Mouse (Mus musculus) intestine, embryonic 16.5 days (tissue): ENCODE measurements at regions not wholly inside any gene's neighbourhood (a gene's known extent, or its start where the extent isn't known, plus 50 kb on each side); places are given as distances from the start of the nearest gene placed in this dataset.
A peak's percentile ranks its signal among the peaks of the same experiment; 100 is the strongest.
"Not testable (repeated sequence)": the region's sequence is repeated elsewhere in the genome, so short reads cannot be mapped to it uniquely, and the experiment has no call there.

Experiments used
- ATAC-seq: fragments of 200-750 bp; cut with Nextera tagmentation; 2 replicates; pipeline ENCODE4 v1.8.0; 2017; ENCODE audit warnings: moderate TSS enrichment, moderate library complexity
- H3K27ac ChIP-seq: fragments of 300-500 bp; sonication (generic); 2 replicates; pipeline ENCODE4 v1.5.1; 2014; ENCODE audit warnings: mild to moderate bottlenecking, low read length
- H3K27me3 ChIP-seq: fragments of 300-500 bp; sonication (generic); replicated peaks from 2 replicates; pipeline ENCODE4 v1.6.1; 2014; ENCODE audit warnings: low read length, control low read depth, mixed read lengths; ENCODE audit not compliant: control insufficient read depth, insufficient read depth
- H3K36me3 ChIP-seq: fragments of 300-500 bp; sonication (generic); 2 replicates; pipeline ENCODE4 v1.6.1; 2014; ENCODE audit warnings: low read length, control low read depth; ENCODE audit not compliant: control insufficient read depth, insufficient read depth
- H3K4me1 ChIP-seq: fragments of 300-500 bp; sonication (generic); 2 replicates; pipeline ENCODE4 v1.6.1; 2014; ENCODE audit warnings: low read length, control low read depth, mixed read lengths; ENCODE audit not compliant: control insufficient read depth, insufficient read depth
- H3K4me2 ChIP-seq: fragments of 300-500 bp; sonication (generic); 2 replicates; pipeline ENCODE4 v1.6.1; 2014; ENCODE audit warnings: low read depth, low read length, control low read depth
- H3K4me3 ChIP-seq: fragments of 300-500 bp; sonication (generic); 2 replicates; pipeline ENCODE4 v1.5.1; 2014; ENCODE audit warnings: mild to moderate bottlenecking, low read length
- H3K9ac ChIP-seq: fragments of 300-500 bp; sonication (generic); 2 replicates; pipeline ENCODE4 v1.6.1; 2014; ENCODE audit warnings: low read depth, low read length
- H3K9me3 ChIP-seq: fragments of 300-500 bp; sonication (generic); 2 replicates; pipeline ENCODE4 v1.6.1; 2016; ENCODE audit warnings: low read length, control low read depth; ENCODE audit not compliant: control insufficient read depth
- WGBS: fragments of 180-500 bp; shearing (Covaris S2); extraction: QIAGEN DNeasy Blood & Tissue Kit; methylation state at CpG from one replicate; pipeline ENCODE4 v1.1.7; 2014; 5-methylcytosine and 5-hydroxymethylcytosine counted together

DNA sequence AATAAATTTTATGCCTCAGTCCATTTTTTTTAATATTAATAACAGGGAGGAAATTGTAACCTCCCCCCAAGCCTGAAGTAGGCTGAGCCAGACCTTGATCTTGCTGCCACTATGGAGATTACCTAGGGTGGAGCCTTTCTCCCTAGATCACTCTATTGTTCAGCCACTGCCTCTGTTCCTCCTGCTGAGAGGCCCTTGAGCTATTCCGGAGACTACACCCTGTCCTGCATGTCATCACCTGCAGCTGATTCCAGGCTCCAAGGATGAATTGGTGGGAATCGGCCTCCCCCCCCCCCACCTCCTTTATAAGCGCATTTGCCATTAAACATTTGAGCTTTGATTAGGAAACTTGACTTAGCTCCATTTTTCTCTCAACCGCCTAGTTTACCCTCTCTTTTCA, 68.3 kb upstream of the Dnajc1 start:
- no peaks in the 10 kb centered on the region for H3K27me3 ChIP-seq
- H3K36me3 ChIP-seq, result no peaks in the 10 kb centered on the region
- H3K9me3 ChIP-seq, result no peaks in the 10 kb centered on the region
- WGBS, result 96% methylated on average over 4 of the region's 4 CpGs
- no peaks in the 10 kb centered on the region for H3K4me1 ChIP-seq
- H3K4me3 ChIP-seq, result no peak overlapping the region
- H3K9ac ChIP-seq, result no peak overlapping the region
- no peak overlapping the region for H3K27ac ChIP-seq
- ATAC-seq, result no peak
- H3K4me2 ChIP-seq, result no peak overlapping the region

DNA sequence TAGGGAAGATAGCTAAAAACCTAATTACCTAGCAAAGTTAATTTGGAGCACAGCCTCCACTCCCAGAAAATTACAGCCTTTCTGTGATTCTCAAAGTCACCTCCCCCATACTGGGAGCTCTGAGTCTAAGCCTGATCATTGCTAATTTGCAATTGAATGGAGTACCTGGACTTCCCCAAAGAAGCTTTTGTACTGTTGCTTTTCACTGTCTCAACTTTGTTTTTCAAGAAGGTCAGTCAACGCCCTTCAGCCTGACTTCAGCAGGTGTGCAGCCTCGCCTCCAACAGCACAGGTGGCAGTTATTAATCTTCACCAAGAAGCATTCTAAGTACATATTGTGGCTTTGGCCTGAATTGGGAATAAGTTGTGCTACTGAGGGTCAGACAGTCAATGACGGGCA, 67.7 kb upstream of the Dnajc1 start:
- H3K9me3 ChIP-seq, H3K27ac ChIP-seq, H3K9ac ChIP-seq, H3K4me1 ChIP-seq, H3K4me3 ChIP-seq, H3K27me3 ChIP-seq, H3K36me3 ChIP-seq, H3K4me2 ChIP-seq, ATAC-seq: not testable (repeated sequence)
- 95% methylated on average over 3 of the region's 3 CpGs for WGBS

DNA sequence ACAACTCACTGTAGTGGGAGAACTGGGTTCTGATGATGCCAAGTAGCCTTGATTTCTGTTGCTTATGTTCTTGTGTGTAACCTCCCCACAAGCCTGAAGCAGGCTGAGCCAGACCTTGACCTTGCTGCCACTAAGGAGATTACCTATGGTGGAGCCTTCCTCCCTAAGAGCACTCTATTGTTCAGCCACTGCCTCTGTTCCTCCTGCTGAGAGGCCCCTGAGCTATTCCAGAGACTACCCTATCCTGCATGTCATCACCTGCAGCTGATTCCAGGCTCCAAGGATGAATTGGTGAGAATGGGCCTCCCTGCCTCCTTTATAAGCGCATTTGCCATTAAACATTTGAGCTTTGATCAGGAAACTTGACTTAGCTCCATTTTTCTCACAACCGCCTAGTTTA, 60.8 kb upstream of the Dnajc1 start:
- H3K4me1 ChIP-seq, H3K9ac ChIP-seq, H3K4me3 ChIP-seq, H3K27me3 ChIP-seq, H3K27ac ChIP-seq, H3K9me3 ChIP-seq, ATAC-seq, H3K36me3 ChIP-seq: not testable (repeated sequence)
- WGBS, result 58% methylated on average over 2 of the region's 2 CpGs
- H3K4me2 ChIP-seq, result peak overlapping the region; percentile 20; the same call in 1 of the 2 replicates

DNA sequence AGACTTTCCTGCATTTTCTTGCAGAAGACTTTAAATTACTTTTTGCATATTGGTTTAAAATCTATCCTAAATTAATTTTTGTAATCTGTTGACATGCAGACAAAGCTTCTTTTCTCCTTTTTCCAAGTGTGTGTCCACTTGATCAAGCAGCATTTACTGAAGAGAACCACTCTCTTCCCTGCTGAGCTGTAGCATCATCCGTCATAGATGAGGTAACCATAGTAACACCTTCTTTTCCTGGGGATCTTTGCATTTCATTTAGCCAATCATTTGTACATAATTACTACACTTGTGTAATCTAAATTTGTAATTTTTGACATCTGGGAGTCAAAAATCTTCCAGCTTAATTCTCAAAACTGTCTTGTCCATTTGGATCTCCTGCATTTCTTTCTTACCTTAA, 53.2 kb upstream of the Dnajc1 start:
- 71% methylated on average over 1 of the region's 1 CpGs for WGBS
- no peaks in the 10 kb centered on the region for H3K9me3 ChIP-seq
- H3K4me2 ChIP-seq, result no peak overlapping the region
- H3K27ac ChIP-seq, result no peak overlapping the region
- no peaks in the 10 kb centered on the region for H3K4me1 ChIP-seq
- no peaks in the 10 kb centered on the region for H3K36me3 ChIP-seq
- no peak overlapping the region for H3K4me3 ChIP-seq
- H3K9ac ChIP-seq, result no peak overlapping the region
- no peaks in the 10 kb centered on the region for H3K27me3 ChIP-seq
- no peak for ATAC-seq
